Mouse (Mus musculus) megakaryocyte, embryonic 14.5 days (primary cell): ENCODE data around the gene Smad1.

Source experiments
- FLI1 ChIP-seq: IDR thresholded peaks from 2 replicates; pipeline ENCODE4 v1.6.1; 2012; ENCODE audit warnings: low read length, inconsistent platforms, mixed read lengths
- GATA1 ChIP-seq: IDR thresholded peaks from 3 replicates; pipeline ENCODE4 v1.6.1; 2012; ENCODE audit warnings: mixed read lengths, low read length, inconsistent platforms, borderline replicate concordance

DNA sequence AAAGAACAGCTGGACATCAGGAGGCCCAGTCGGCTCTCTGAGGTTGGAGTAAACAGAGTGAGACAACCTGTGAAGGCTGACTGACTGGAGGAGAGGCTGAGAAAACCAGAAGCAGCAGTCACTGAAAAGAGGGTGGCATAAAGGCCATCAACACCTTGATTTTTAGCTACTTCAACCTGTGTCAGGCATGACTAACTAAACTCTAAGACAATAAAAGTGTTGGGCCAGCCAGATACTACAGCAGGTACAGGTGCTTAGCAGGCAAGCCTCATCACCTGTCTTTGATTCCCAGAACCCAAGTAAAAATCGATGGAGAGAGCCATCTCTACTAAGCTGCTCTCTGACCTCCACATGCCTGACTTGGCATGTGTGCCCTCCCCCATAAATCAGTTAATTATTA is 110.6 kb downstream of the Smad1 start:
- TF ChIP-seq GATA1 (no peak), FLI1 (no peak)
